Mouse (Mus musculus): ENCODE data around the gene Cpe.
"Not testable (repeated sequence)": the region's sequence is repeated elsewhere in the genome, so short reads cannot be mapped to it uniquely, and the experiment has no call there.

The Cpe gene

GRCm38 (mm10) chr8:64672920-64673319 is 19.9 kb downstream of the Cpe start:
- no peak for DNase-seq

- no peak for DNase-seq
These were observed 20.9 kb downstream of the Cpe start for GRCm38 (mm10) chr8:64671937-64672336.

- DNase-seq: not testable (repeated sequence)
These were observed 26.5 kb downstream of the Cpe start for GRCm38 (mm10) chr8:64666305-64666704.

GRCm38 (mm10) chr8:64665563-64665962 is 27.3 kb downstream of the Cpe start:
- DNase-seq: no peak

- DNase-seq: no peak
These were observed 28.0 kb downstream of the Cpe start for GRCm38 (mm10) chr8:64664811-64665210.

GRCm38 (mm10) chr8:64664350-64664749 is 28.5 kb downstream of the Cpe start:
- DNase-seq: no peak

- no peak for DNase-seq
These were observed 33.8 kb downstream of the Cpe start for GRCm38 (mm10) chr8:64659097-64659496.

- no peak for DNase-seq
These were observed 34.9 kb downstream of the Cpe start for GRCm38 (mm10) chr8:64657980-64658401.

- no peak for DNase-seq
These were observed 35.3 kb downstream of the Cpe start for GRCm38 (mm10) chr8:64657517-64657916.

- DNase-seq: no peak
These were observed 37.0 kb downstream of the Cpe start for GRCm38 (mm10) chr8:64655887-64656286.

- DNase-seq: no peak
These were observed 37.8 kb downstream of the Cpe start for GRCm38 (mm10) chr8:64655087-64655486.

GRCm38 (mm10) chr8:64652285-64652684 is 40.6 kb downstream of the Cpe start:
- no peak for DNase-seq

- DNase-seq: no peak
These were observed 44.8 kb downstream of the Cpe start for GRCm38 (mm10) chr8:64648063-64648462.

- no peak for DNase-seq
These were observed 45.7 kb downstream of the Cpe start for GRCm38 (mm10) chr8:64647148-64647547.

GRCm38 (mm10) chr8:64646421-64646820 is 46.4 kb downstream of the Cpe start:
- DNase-seq: no peak

- DNase-seq: no peak
These were observed 48.5 kb downstream of the Cpe start for GRCm38 (mm10) chr8:64644108-64645005.

GRCm38 (mm10) chr8:64643382-64643781 is 49.5 kb downstream of the Cpe start:
- no peak for DNase-seq

GRCm38 (mm10) chr8:64642799-64643198 is 50.1 kb downstream of the Cpe start:
- DNase-seq: no peak

- no peak for DNase-seq
These were observed 52.3 kb downstream of the Cpe start for GRCm38 (mm10) chr8:64640599-64640998.

GRCm38 (mm10) chr8:64639676-64640075 is 53.2 kb downstream of the Cpe start:
- no peak for DNase-seq

- DNase-seq: no peak
These were observed 58.0 kb downstream of the Cpe start for GRCm38 (mm10) chr8:64634901-64635300.

GRCm38 (mm10) chr8:64634131-64634865 is 58.6 kb downstream of the Cpe start:
- DNase-seq: no peak

GRCm38 (mm10) chr8:64632169-64632568 is 60.7 kb downstream of the Cpe start:
- DNase-seq: no peak

- no peak for DNase-seq
These were observed 61.1 kb downstream of the Cpe start for GRCm38 (mm10) chr8:64631761-64632160.

Data from kidney, postnatal 14 days (tissue).